Mouse (Mus musculus) bone marrow, adult 2 months (tissue): Measurements from ENCODE around the gene Kirrel3.

Source experiments
- CTCF ChIP-seq: fragments of 200-500 bp; IDR thresholded peaks from 2 replicates; pipeline ENCODE4 v1.5.1; 2011; ENCODE audit warnings: low read length, control low read depth; ENCODE audit not compliant: control insufficient read depth, insufficient read depth
- POLR2A ChIP-seq: fragments of 200-500 bp; IDR thresholded peaks from 2 replicates; pipeline ENCODE4 v1.6.1; 2011; ENCODE audit warnings: low read depth, mild to moderate bottlenecking, control low read depth, low read length, borderline replicate concordance; ENCODE audit not compliant: control insufficient read depth

- no peak for TF ChIP-seq CTCF
- no peak for TF ChIP-seq POLR2A
Measured at GRCm38 (mm10) chr9:34918976-34919375, 433.3 kb downstream of the Kirrel3 start.
